Mouse (Mus musculus): ENCODE results near the gene Apol10a. TPM values are rescaled to one million over a fixed set of nuclear protein-coding genes. Genes with fewer than 3 reads are reported as not detected.

Gene Apol10a
- 0.16 and 0.17 TPM in 2 replicates for polyA plus RNA-seq (2015; fragmentation: Nextera tagmentation; extraction: Ambion mirVana)

GRCm38 (mm10) chr15:77476693-77477092 is at the start of gene Apol10a:
TSS of gene Apol10a (plus strand) at chr15:77477047.

GRCm38 (mm10) chr15:77447392-77447791 is 29.5 kb upstream of the Apol10a start, which contains the start of gene Apol7b:
TSS of gene Apol7b (minus strand) at chr15:77447492.

GRCm38 (mm10) chr15:77507966-77508365 is 31.1 kb downstream of the Apol10a start, which contains the start of gene Apol11a:
TSS of gene Apol11a (plus strand) at chr15:77508271.

GRCm38 (mm10) chr15:77533216-77533615 is 56.4 kb downstream of the Apol10a start, which contains the start of gene Apol7c:
TSS of gene Apol7c (minus strand) at chr15:77533316.

Other genes with a start within 250 kb of the Apol10a start
- gene Rbfox2, start 170.0 kb upstream of the Apol10a start, polyA plus RNA-seq (2015; fragmentation: Nextera tagmentation; extraction: Ambion mirVana) = 6.1 and 7.6 TPM in 2 replicates
- 0.06 and 0.16 TPM in 2 replicates for gene Apol7a, start 77.9 kb upstream of the Apol10a start, polyA plus RNA-seq (2015; fragmentation: Nextera tagmentation; extraction: Ambion mirVana)
- 0.11 and 0.39 TPM in 2 replicates for gene Apol9a, start 65.9 kb upstream of the Apol10a start, polyA plus RNA-seq (2015; fragmentation: Nextera tagmentation; extraction: Ambion mirVana)
- gene Apol7b, start 29.6 kb upstream of the Apol10a start, polyA plus RNA-seq (2015; fragmentation: Nextera tagmentation; extraction: Ambion mirVana) = not detected in 2 replicates
- 0.06 and 0.16 TPM in 2 replicates for gene Apol11a, start 31.2 kb downstream of the Apol10a start, polyA plus RNA-seq (2015; fragmentation: Nextera tagmentation; extraction: Ambion mirVana)
- gene Apol7c, start 56.3 kb downstream of the Apol10a start, polyA plus RNA-seq (2015; fragmentation: Nextera tagmentation; extraction: Ambion mirVana) = 0.07 and 0.53 TPM in 2 replicates
- not detected in 2 replicates for gene 1700025B11Rik, start 84.8 kb downstream of the Apol10a start, polyA plus RNA-seq (2015; fragmentation: Nextera tagmentation; extraction: Ambion mirVana)
- gene Apol10b, start 119.1 kb downstream of the Apol10a start, polyA plus RNA-seq (2015; fragmentation: Nextera tagmentation; extraction: Ambion mirVana) = 0.17 and 0.28 TPM in 2 replicates
- gene Gm36245, start 122.2 kb downstream of the Apol10a start, polyA plus RNA-seq (2015; fragmentation: Nextera tagmentation; extraction: Ambion mirVana) = not detected in 2 replicates
- 7.0 and 10.3 TPM in 2 replicates for gene Apol11b, start 166.2 kb downstream of the Apol10a start, polyA plus RNA-seq (2015; fragmentation: Nextera tagmentation; extraction: Ambion mirVana)
- 0.11 TPM in 1 of 2 replicates, not detected in the other for gene Apol7e, start 221.8 kb downstream of the Apol10a start, polyA plus RNA-seq (2015; fragmentation: Nextera tagmentation; extraction: Ambion mirVana)

Data from spleen, postnatal 0 days (tissue).